Mouse (Mus musculus) thymus, postnatal 14 days (tissue): ENCODE data around the gene Spink8.

Experiments
- DNase-seq: peaks from one replicate; pipeline ENCODE4 v3.0.0; 2021

The Spink8 gene

DNA sequence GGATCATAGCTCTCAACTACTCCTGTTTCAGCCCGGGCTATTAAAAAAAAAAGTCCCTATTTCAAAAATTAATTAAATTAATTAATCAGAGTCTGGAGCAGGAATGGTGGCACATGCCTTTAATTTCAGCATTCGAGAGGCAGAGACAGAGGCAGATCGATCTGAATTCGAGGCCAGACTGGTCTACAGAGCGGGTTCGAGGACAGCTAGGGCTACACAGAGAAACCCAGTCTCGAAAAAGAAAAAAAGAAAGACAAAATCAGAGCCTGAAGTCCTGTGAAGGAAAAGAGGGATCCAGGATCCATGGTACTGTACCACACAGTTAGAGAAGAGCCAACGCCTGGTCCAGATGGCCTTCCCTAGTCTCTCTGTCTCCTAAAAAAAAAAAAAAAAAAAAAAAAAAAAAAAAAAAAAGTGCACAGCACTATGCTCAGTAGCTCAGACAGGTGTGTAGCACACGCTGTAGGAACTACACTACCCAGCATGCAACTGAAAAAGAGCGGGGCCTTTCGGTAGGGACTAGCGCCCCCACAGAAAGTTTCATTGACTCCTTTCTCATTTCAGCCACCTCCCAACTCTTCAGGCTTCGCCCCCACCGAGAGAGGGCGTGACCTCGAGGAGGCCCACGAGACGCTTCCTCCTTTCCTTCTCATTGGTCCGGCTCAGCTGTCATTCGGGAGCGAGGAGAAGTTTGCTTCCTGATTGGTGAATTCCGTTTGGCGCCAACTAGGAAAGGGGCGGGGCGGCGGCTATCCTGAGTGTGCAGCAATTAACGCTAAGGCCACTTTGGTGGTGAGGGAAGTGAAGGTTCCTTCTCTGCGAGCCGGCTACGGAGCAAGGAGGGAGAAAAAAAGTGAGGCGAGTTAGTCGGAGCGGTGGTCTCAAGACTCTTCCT, 63.0 kb downstream of the Spink8 start, which contains the start of gene Cdc25a:
Cdc25a (plus strand) TSS at position 783 of the 895 bp plus-strand sequence.
- peak; percentile 97 for DNase-seq

- DNase-seq: peak; percentile 71
These were observed 63.9 kb downstream of the Spink8 start for GRCm38 (mm10) chr9:109875695-109876601.
